Mouse (Mus musculus) myocyte (in vitro differentiated cells): ENCODE measurements around the gene Ccdc183. TPM values are rescaled to one million over a fixed set of nuclear protein-coding genes. Genes with fewer than 3 reads are reported as not detected.

Experiments used
- H3K27me3 ChIP-seq: one replicate; pipeline ENCODE4 v1.6.1; 2011; ENCODE audit not compliant: control insufficient read depth, insufficient read depth, insufficient read length
- H3K36me3 ChIP-seq: one replicate; pipeline ENCODE4 v1.6.1; 2011; ENCODE audit not compliant: control insufficient read depth, insufficient read depth
- H3K4me2 ChIP-seq: one replicate; pipeline ENCODE4 v1.6.1; 2011; ENCODE audit warnings: low read depth, control low read depth
- H3K4me3 ChIP-seq: one replicate; pipeline ENCODE4 v1.5.1; 2011; ENCODE audit warnings: mild to moderate bottlenecking, control low read depth, moderate library complexity
- H3K79me2 ChIP-seq: one replicate; pipeline ENCODE4 v1.6.1; 2011; ENCODE audit not compliant: control insufficient read depth, insufficient read depth
- H3ac ChIP-seq: one replicate; pipeline ENCODE4 v1.6.1; 2011; ENCODE audit not compliant: control insufficient read depth, insufficient read length
- CEBPB ChIP-seq: IDR thresholded peaks from 2 replicates; pipeline ENCODE4 v1.6.1; 2011; ENCODE audit warnings: mild to moderate bottlenecking, moderate library complexity; ENCODE audit not compliant: poor library complexity, insufficient read depth, severe bottlenecking
- E2F4 ChIP-seq: IDR thresholded peaks from one replicate; pipeline ENCODE4 v1.6.1; 2011; ENCODE audit warnings: mild to moderate bottlenecking, control low read depth, moderate library complexity; ENCODE audit not compliant: insufficient read depth
- MAX ChIP-seq: IDR thresholded peaks from one replicate; pipeline ENCODE4 v1.6.1; 2011; ENCODE audit warnings: low read depth, mild to moderate bottlenecking, control low read depth
- MYOD1 ChIP-seq, 3 experiments: IDR thresholded peaks; one replicate each; pipeline ENCODE4 v1.6.1; 2011; ENCODE audit warnings: control low read depth in 2 of 3, low read depth in 2 of 3, mild to moderate bottlenecking in 2 of 3, moderate library complexity in 1 of 3; ENCODE audit not compliant: insufficient read length in 2 of 3, control insufficient read depth in 1 of 3
- MYOG ChIP-seq, 3 experiments: IDR thresholded peaks; one replicate each; pipeline ENCODE4 v1.6.1; 2011; ENCODE audit warnings: control low read depth in 2 of 3, low read depth in 2 of 3, mild to moderate bottlenecking in 2 of 3; ENCODE audit not compliant: insufficient read length in 2 of 3, control insufficient read depth in 1 of 3, insufficient read depth in 1 of 3
- POLR2A ChIP-seq: IDR thresholded peaks from one replicate; pipeline ENCODE4 v1.6.1; 2011; ENCODE audit warnings: low read depth, mild to moderate bottlenecking, control low read depth, moderate library complexity; ENCODE audit not compliant: insufficient read length
- POLR2AphosphoS2 ChIP-seq: IDR thresholded peaks from one replicate; pipeline ENCODE4 v1.6.1; 2011; ENCODE audit warnings: low read depth, control low read depth; ENCODE audit not compliant: insufficient read length
- REST ChIP-seq: IDR thresholded peaks from one replicate; pipeline ENCODE4 v1.6.1; 2011; ENCODE audit warnings: mild to moderate bottlenecking, control low read depth, moderate library complexity; ENCODE audit not compliant: insufficient read depth, insufficient read length
- SRF ChIP-seq: IDR thresholded peaks from one replicate; pipeline ENCODE4 v1.6.1; 2011; ENCODE audit warnings: low read depth; ENCODE audit not compliant: control insufficient read depth, insufficient read length
- TCF12 ChIP-seq: IDR thresholded peaks from one replicate; pipeline ENCODE4 v1.6.1; 2011; ENCODE audit warnings: mild to moderate bottlenecking, control low read depth; ENCODE audit not compliant: poor library complexity, insufficient read depth, severe bottlenecking
- TCF3 ChIP-seq: IDR thresholded peaks from one replicate; pipeline ENCODE4 v1.6.1; 2011; ENCODE audit warnings: low read depth, control low read depth; ENCODE audit not compliant: insufficient read length
- USF1 ChIP-seq: IDR thresholded peaks from one replicate; pipeline ENCODE4 v1.6.1; 2011; ENCODE audit warnings: low read depth, mild to moderate bottlenecking, control low read depth, moderate library complexity
- polyA plus RNA-seq: library from polyadenylated mRNA; unstranded; fragments of >200 nt; fragmentation: generic; extraction: Trizol; gene quantifications from one replicate; pipeline ENCODE4 v1.2.1, GENCODE M21; 2012; ENCODE audit warnings: missing spikeins

The Ccdc183 gene
- polyA plus RNA-seq, 1 experiment = 0.13 TPM

GRCm38 (mm10) chr2:25596765-25597510 is 20.5 kb downstream of the Ccdc183 start:
- peaks cover 53% of the 10 kb centered on the region for H3K36me3 ChIP-seq
- H3K27me3 ChIP-seq = no peaks in the 10 kb centered on the region
- peak overlapping the region; percentile 35 for H3K4me2 ChIP-seq
- H3ac ChIP-seq = no peak overlapping the region
- no peak overlapping the region for H3K4me3 ChIP-seq
- TF ChIP-seq MYOG (IDR thresholded peaks at IDR 0.05; ENCODE audit: control insufficient read depth in 1 of 3, insufficient read depth in 1 of 3, insufficient read length in 2 of 3, low read depth in 2 of 3) (peak in 1 of 3 experiments; percentile 58), MYOD1 (IDR thresholded peaks at IDR 0.05; ENCODE audit: control insufficient read depth in 1 of 3, insufficient read length in 2 of 3, low read depth in 2 of 3) (peak; percentile 52 to 91 (median 91)), SRF (no peak), TCF12 (no peak), REST (no peak), USF1 (no peak), CEBPB (no peak), E2F4 (no peak)
- H3K79me2 ChIP-seq = no peaks in the 10 kb centered on the region

- TF ChIP-seq MYOD1 (IDR thresholded peaks at IDR 0.05; ENCODE audit: control insufficient read depth in 1 of 3, insufficient read length in 2 of 3, low read depth in 2 of 3) (no peak), POLR2A (no peak), USF1 (no peak), TCF3 (no peak), MAX (no peak), TCF12 (no peak), E2F4 (no peak), POLR2AphosphoS2 (no peak), CEBPB (no peak), SRF (no peak), REST (no peak), MYOG (IDR thresholded peaks at IDR 0.05; ENCODE audit: control insufficient read depth in 1 of 3, insufficient read depth in 1 of 3, insufficient read length in 2 of 3, low read depth in 2 of 3) (no peak)
- no peak overlapping the region for H3K4me3 ChIP-seq
- H3K79me2 ChIP-seq = no peaks in the 10 kb centered on the region
- no peaks in the 10 kb centered on the region for H3K27me3 ChIP-seq
- H3ac ChIP-seq = no peak overlapping the region
- peaks cover 46% of the 10 kb centered on the region for H3K36me3 ChIP-seq
- H3K4me2 ChIP-seq = no peak overlapping the region
These were observed 25.6 kb downstream of the Ccdc183 start for GRCm38 (mm10) chr2:25591863-25592262.

GRCm38 (mm10) chr2:25588227-25588907 is 29.1 kb downstream of the Ccdc183 start:
- Histone ChIP-seq H3ac (no peak overlapping the region), H3K4me2 (no peak overlapping the region), H3K4me3 (no peak overlapping the region), H3K36me3 (peaks cover 31% of the 10 kb centered on the region), H3K27me3 (no peaks in the 10 kb centered on the region), H3K79me2 (no peaks in the 10 kb centered on the region)
- no peak for TF ChIP-seq MAX
- peak; percentile 57 for TF ChIP-seq POLR2AphosphoS2

GRCm38 (mm10) chr2:25587290-25587689 is 30.2 kb downstream of the Ccdc183 start:
- no peak for TF ChIP-seq USF1
- TF ChIP-seq MYOG (IDR thresholded peaks at IDR 0.05; ENCODE audit: control insufficient read depth in 1 of 3, insufficient read depth in 1 of 3, insufficient read length in 2 of 3, low read depth in 2 of 3) = no peak
- no peak for TF ChIP-seq E2F4
- TF ChIP-seq POLR2A = no peak
- no peak for TF ChIP-seq CEBPB
- no peak for TF ChIP-seq REST
- TF ChIP-seq SRF = no peak
- TF ChIP-seq TCF12 = no peak
- peak; percentile 71 for TF ChIP-seq POLR2AphosphoS2
- Histone ChIP-seq H3K4me3 (no peak overlapping the region), H3K27me3 (no peaks in the 10 kb centered on the region), H3ac (no peak overlapping the region), H3K4me2 (no peak overlapping the region), H3K36me3 (peaks cover 27% of the 10 kb centered on the region), H3K79me2 (no peaks in the 10 kb centered on the region)

GRCm38 (mm10) chr2:25585601-25586000 is 31.9 kb downstream of the Ccdc183 start:
- no peaks in the 10 kb centered on the region for H3K79me2 ChIP-seq
- TF ChIP-seq CEBPB (no peak), REST (no peak)
- peaks cover 12% of the 10 kb centered on the region for H3K36me3 ChIP-seq
- no peak overlapping the region for H3K4me2 ChIP-seq
- H3K4me3 ChIP-seq = no peak overlapping the region
- H3ac ChIP-seq = no peak overlapping the region
- no peaks in the 10 kb centered on the region for H3K27me3 ChIP-seq
